Mouse (Mus musculus): ENCODE data around the gene Gdf7. TPM values are rescaled to one million over a fixed set of nuclear protein-coding genes. Genes with fewer than 3 reads are reported as not detected.
A peak's percentile ranks its signal among the peaks of the same experiment; 100 is the strongest.

Gene Gdf7
- polyA plus RNA-seq, 1 experiment = not detected

DNA sequence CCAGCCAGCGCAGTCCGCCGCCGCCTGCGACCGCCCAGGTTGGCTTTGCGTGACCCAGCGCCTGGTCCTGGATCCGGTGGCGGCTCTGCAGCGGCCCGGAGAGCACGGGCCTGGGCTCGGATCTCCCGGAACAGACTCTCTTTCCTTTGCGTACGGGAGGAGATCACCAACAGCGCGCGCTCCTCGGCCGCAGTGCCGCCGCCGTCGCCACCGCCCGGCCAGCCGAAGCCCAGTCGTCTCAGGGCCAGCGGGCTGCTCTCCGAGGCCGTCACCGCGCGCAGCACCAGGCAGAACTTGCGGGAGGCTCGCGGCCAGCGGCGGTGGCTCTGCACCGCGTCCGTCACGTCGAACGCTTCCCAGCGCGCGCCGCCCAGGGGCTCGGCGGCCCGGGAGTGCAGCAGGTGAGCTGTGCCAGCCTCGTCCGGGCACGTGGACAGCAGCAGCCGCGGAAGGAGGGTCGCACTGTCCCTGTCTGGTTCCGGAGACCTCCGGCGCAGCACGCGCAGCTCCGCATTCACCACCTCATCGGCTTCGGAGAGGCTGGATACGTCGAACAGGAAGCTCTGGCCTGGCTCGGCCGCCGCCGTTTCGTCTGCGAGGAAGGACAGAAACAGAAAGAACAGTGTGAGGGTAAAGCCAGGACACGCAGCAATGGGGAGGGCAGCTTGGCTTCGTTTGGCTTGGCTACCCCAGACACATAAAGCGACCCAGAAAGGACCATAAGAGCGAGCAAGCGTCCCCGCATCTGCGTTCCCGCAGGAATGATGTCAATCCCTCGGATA is 3.2 kb downstream of the Gdf7 start:
- 4% methylated on average over 80 of the region's 85 CpGs for WGBS
- TF ChIP-seq POLR2A (IDR thresholded peaks at IDR 0.05; ENCODE audit: low read depth, low read length) = no peak
- TF ChIP-seq CTCF (IDR thresholded peaks at IDR 0.05; ENCODE audit: extremely low read depth, insufficient read length, insufficient replicate concordance, low read depth, low read length) = no peak
- Histone ChIP-seq H3K4me1 (ENCODE audit: control insufficient read depth, insufficient read depth, insufficient read length, low read length) (peaks cover 6% of the 10 kb centered on the region; the same call in 1 of the 2 replicates), H3K27me3 (ENCODE audit: control insufficient read depth, insufficient read depth, low read length) (peaks cover 69% of the 10 kb centered on the region), H3K36me3 (ENCODE audit: control insufficient read depth, insufficient read depth, low read length) (no peaks in the 10 kb centered on the region), H3K27ac (ENCODE audit: insufficient read depth, low read depth, low read length) (no peak overlapping the region), H3K4me3 (ENCODE audit: low read depth, low read length) (peak overlapping the region; percentile 41)

DNA sequence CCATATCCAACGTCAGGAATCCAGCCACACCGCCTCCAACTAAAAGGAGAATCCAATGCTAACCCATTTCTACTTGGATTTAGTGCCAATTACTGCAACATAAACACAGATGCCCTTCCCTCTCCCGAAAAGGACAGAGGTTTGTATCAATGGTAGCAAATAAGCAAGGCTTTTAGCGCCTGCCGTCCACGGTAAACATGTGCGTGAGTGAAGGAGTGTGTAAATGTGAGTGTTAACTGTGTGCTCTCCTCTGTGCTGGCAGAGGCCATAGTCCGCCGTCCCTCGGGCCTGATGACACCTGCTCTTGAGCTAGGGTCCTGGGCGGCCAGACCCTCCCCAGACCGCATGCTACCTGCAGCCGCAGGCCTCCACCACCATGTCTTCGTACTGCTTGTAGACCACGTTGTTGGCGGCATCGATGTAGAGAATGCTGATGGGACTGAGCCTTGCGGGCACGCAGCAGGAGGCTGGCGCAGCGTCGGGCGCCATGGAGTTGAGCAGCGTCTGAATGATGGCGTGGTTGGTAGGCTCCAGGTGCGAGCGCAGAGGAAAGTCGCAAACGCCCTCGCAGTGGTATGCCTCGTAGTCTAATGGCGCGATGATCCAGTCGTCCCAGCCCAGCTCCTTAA is 4.1 kb downstream of the Gdf7 start:
- H3K4me3 ChIP-seq (ENCODE audit: low read depth, low read length) = peak overlapping the region; percentile 2; the same call in 1 of the 2 replicates
- no peak overlapping the region for H3K27ac ChIP-seq (ENCODE audit: insufficient read depth, low read depth, low read length)
- H3K27me3 ChIP-seq (ENCODE audit: control insufficient read depth, insufficient read depth, low read length) = peaks cover 60% of the 10 kb centered on the region
- H3K36me3 ChIP-seq (ENCODE audit: control insufficient read depth, insufficient read depth, low read length) = no peaks in the 10 kb centered on the region
- WGBS = 9% methylated on average over 34 of the region's 34 CpGs
- no peak for TF ChIP-seq CTCF (IDR thresholded peaks at IDR 0.05; ENCODE audit: extremely low read depth, insufficient read length, insufficient replicate concordance, low read depth, low read length)
- TF ChIP-seq POLR2A (IDR thresholded peaks at IDR 0.05; ENCODE audit: low read depth, low read length) = no peak
- peaks cover 6% of the 10 kb centered on the region; the same call in 1 of the 2 replicates for H3K4me1 ChIP-seq (ENCODE audit: control insufficient read depth, insufficient read depth, insufficient read length, low read length)

DNA sequence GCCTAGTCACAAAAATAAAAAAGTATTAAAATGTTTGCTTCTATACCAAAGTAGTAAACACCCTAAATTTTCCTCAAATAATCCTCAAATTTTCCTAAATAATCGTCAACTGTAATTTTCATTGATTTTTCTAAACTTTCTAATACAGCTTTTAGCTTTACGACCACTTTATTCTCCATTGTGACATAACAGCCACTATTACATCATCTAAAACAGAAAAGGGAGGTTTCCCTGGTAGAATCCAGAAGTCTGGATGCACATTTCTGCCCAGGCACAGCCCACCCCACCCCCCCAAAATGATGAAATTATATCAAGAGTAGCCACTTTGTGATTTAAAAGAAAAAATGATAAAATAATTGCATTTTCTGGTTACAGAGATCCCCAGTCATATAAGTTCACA is 5.6 kb downstream of the Gdf7 start:
- WGBS = 62% methylated on average over 2 of the region's 2 CpGs
- TF ChIP-seq POLR2A (IDR thresholded peaks at IDR 0.05; ENCODE audit: low read depth, low read length) = no peak
- TF ChIP-seq CTCF (IDR thresholded peaks at IDR 0.05; ENCODE audit: extremely low read depth, insufficient read length, insufficient replicate concordance, low read depth, low read length) = no peak
- H3K27ac ChIP-seq (ENCODE audit: insufficient read depth, low read depth, low read length) = no peak overlapping the region
- no peaks in the 10 kb centered on the region for H3K36me3 ChIP-seq (ENCODE audit: control insufficient read depth, insufficient read depth, low read length)
- H3K4me3 ChIP-seq (ENCODE audit: low read depth, low read length) = no peak overlapping the region
- H3K4me1 ChIP-seq (ENCODE audit: control insufficient read depth, insufficient read depth, insufficient read length, low read length) = peaks cover 6% of the 10 kb centered on the region; the same call in 1 of the 2 replicates
- peaks cover 46% of the 10 kb centered on the region for H3K27me3 ChIP-seq (ENCODE audit: control insufficient read depth, insufficient read depth, low read length)

DNA sequence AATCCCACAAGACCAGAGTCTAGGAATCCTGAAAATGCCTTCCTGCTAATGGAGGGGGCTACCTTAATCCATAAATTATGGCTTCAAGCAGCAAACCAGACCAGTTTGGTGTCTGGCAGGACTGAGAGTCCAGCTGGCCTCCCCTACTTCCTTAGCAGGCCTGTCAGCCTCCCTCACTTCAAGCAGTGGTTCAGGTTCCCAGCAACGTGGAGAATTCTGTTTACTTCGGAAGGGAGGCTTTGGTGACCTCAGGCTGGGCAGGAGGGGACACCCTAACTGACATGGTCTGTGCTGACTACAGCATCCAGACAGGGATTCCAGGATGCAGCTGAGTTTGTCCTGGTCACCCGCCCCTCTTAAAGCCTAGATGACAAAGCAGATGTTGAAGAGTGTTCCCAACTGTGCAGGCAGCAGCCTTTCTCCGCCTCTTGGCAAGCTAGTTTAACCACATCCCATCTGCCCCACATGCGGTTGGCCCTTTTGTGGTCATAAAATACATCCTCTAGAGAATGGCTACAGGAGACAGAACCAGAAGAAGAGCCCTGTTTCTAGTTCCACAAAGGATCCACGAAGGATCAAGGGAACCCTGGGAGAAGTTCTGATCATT is 6.3 kb downstream of the Gdf7 start:
- Histone ChIP-seq H3K36me3 (ENCODE audit: control insufficient read depth, insufficient read depth, low read length) (no peaks in the 10 kb centered on the region), H3K4me1 (ENCODE audit: control insufficient read depth, insufficient read depth, insufficient read length, low read length) (peaks cover 6% of the 10 kb centered on the region; the same call in 1 of the 2 replicates), H3K4me3 (ENCODE audit: low read depth, low read length) (no peak overlapping the region), H3K27ac (ENCODE audit: insufficient read depth, low read depth, low read length) (no peak overlapping the region), H3K27me3 (ENCODE audit: control insufficient read depth, insufficient read depth, low read length) (peaks cover 38% of the 10 kb centered on the region)
- WGBS = 31% methylated on average over 6 of the region's 6 CpGs
- TF ChIP-seq POLR2A (IDR thresholded peaks at IDR 0.05; ENCODE audit: low read depth, low read length) (no peak), CTCF (IDR thresholded peaks at IDR 0.05; ENCODE audit: extremely low read depth, insufficient read length, insufficient replicate concordance, low read depth, low read length) (no peak)

DNA sequence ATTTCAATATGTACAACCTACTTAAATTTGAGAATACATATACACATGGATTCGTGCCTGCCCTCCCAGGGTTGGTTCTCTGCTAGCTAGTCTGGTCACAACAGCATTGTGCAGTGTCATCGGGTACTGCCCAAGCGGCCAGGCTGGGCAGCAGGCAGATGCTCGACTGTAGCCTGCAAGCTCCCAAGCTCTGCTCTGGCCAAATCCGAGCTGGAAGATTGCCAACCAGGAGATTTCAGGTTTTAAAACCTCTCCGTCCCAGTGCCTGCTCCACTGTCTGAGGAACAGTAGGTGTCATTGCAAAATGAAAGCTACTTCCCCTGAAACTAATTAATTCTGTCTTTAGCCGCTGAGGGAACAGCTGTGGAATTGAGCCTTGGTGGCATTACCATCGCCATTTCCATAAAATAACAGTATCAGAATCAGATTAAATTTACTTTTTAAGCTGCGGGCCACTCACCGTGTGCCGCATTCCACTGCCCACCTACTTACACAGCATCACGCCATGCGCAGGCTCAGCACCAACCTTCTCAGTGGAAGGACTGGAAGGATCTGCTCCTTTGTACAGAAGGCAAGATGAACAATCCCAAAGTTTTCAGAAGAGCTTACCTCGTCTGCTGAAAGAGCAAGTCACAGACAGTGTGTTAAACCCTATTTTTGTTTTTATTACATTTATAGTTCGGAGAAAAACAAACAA is 10.4 kb downstream of the Gdf7 start:
- WGBS = 76% methylated on average over 15 of the region's 15 CpGs
- Histone ChIP-seq H3K4me3 (ENCODE audit: low read depth, low read length) (no peak overlapping the region), H3K27ac (ENCODE audit: insufficient read depth, low read depth, low read length) (no peak overlapping the region), H3K36me3 (ENCODE audit: control insufficient read depth, insufficient read depth, low read length) (no peaks in the 10 kb centered on the region), H3K27me3 (ENCODE audit: control insufficient read depth, insufficient read depth, low read length) (peaks cover 3% of the 10 kb centered on the region; the same call in 1 of the 2 replicates), H3K4me1 (ENCODE audit: control insufficient read depth, insufficient read depth, insufficient read length, low read length) (no peaks in the 10 kb centered on the region)
- no peak for TF ChIP-seq POLR2A (IDR thresholded peaks at IDR 0.05; ENCODE audit: low read depth, low read length)
- TF ChIP-seq CTCF (IDR thresholded peaks at IDR 0.05; ENCODE audit: extremely low read depth, insufficient read length, insufficient replicate concordance, low read depth, low read length) = no peak

DNA sequence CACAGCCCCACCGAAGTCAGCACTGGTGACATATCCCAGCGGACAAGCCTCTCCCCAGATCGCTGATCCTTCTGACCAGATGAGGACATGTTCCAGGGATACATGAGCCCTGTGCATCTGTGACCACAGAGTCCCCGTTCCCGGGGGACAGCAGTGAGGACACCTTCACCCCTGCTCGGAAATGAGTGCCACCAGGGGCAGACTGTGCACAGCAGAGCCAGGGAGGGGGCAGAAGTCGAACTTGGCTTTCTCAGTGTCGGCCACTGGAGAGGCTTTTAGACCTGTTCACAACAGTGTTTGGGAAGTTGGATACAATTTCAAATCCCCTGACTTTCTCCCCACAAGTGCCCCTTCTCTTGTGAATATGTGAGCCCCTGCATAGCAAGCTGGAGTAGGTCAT is 12.3 kb downstream of the Gdf7 start:
- no peak for TF ChIP-seq CTCF (IDR thresholded peaks at IDR 0.05; ENCODE audit: extremely low read depth, insufficient read length, insufficient replicate concordance, low read depth, low read length)
- TF ChIP-seq POLR2A (IDR thresholded peaks at IDR 0.05; ENCODE audit: low read depth, low read length) = no peak
- Histone ChIP-seq H3K4me1 (ENCODE audit: control insufficient read depth, insufficient read depth, insufficient read length, low read length) (no peaks in the 10 kb centered on the region), H3K27me3 (ENCODE audit: control insufficient read depth, insufficient read depth, low read length) (no peaks in the 10 kb centered on the region), H3K36me3 (ENCODE audit: control insufficient read depth, insufficient read depth, low read length) (peaks cover 4% of the 10 kb centered on the region; the same call in 1 of the 2 replicates), H3K27ac (ENCODE audit: insufficient read depth, low read depth, low read length) (no peak overlapping the region), H3K4me3 (ENCODE audit: low read depth, low read length) (no peak overlapping the region)
- WGBS = 93% methylated on average over 8 of the region's 8 CpGs

Data from small intestine, adult 2 months (tissue).